Mouse (Mus musculus) fat pad, adult 2 months (tissue): ENCODE measurements around the gene Lct.
"Not testable (repeated sequence)": the region's sequence is repeated elsewhere in the genome, so short reads cannot be mapped to it uniquely, and the experiment has no call there.

ENCODE experiments used
- DNase-seq: peaks from one replicate; pipeline ENCODE4 v3.0.0-alpha.2; 2011; ENCODE audit warnings: low read depth, low spot score; ENCODE audit errors: extremely low read depth

The Lct gene

DNA sequence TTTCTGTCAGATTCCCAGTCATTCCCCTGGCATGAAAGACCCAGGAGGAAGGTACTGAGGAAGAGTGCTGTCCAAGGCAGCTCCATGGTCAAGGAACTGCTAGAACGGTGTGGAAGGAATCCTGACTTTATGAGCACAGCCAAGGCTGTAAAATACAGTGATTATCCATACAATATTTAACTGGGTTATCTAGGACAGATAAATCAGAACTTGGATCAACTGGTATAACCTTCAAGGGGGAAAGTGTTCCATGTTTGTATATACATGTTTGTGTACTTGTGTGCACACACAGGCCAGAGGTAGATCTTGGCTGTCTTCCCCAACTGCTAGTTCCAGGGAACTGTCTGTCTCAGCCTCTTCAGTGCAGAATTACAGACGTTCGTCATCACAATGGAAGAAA is at the start of gene Lct:
Gene Lct, minus strand, starts transcription at position 101 of the 400 bp plus-strand sequence.
- DNase-seq = no peak

- DNase-seq = no peak
Measured at GRCm38 (mm10) chr1:128376841-128377240, 48.7 kb upstream of the Lct start.

DNA sequence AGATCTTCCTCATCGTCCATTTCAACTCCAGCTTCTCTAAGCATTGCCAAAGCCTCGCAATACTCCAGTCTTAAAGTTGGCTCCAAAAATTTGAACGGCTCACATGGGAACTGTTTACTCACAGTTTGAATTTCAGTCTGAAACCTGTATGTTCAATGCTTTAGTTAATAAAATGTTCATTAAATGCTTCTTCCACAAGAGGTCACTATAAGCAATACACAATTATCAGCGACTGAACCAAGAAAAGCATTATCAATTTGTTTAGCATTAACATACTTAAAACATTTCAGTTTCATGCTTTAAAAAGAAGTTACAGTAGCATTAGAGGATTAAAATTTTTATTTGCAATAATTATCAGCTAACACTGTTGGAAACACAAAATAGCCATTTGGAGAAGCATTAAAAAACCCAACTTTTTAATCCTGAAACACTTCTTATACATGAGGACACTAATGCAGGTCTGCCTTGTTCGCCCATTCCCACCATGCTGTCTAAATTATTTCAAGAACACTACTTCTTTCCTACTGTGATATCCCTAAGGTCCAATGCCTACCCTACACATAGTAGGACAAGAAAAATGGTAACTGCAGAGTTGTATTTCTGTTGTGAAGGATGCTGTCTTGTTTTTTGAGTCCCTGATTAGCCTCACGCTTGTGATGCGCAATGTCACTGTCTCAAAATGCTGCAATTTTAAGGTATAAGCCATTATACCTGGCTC is 44.2 kb upstream of the Lct start:
- DNase-seq = no peak

GRCm38 (mm10) chr1:128368732-128369441 is 40.8 kb upstream of the Lct start:
- DNase-seq = no peak

GRCm38 (mm10) chr1:128360601-128361000 is 32.5 kb upstream of the Lct start:
- DNase-seq = no peak

DNA sequence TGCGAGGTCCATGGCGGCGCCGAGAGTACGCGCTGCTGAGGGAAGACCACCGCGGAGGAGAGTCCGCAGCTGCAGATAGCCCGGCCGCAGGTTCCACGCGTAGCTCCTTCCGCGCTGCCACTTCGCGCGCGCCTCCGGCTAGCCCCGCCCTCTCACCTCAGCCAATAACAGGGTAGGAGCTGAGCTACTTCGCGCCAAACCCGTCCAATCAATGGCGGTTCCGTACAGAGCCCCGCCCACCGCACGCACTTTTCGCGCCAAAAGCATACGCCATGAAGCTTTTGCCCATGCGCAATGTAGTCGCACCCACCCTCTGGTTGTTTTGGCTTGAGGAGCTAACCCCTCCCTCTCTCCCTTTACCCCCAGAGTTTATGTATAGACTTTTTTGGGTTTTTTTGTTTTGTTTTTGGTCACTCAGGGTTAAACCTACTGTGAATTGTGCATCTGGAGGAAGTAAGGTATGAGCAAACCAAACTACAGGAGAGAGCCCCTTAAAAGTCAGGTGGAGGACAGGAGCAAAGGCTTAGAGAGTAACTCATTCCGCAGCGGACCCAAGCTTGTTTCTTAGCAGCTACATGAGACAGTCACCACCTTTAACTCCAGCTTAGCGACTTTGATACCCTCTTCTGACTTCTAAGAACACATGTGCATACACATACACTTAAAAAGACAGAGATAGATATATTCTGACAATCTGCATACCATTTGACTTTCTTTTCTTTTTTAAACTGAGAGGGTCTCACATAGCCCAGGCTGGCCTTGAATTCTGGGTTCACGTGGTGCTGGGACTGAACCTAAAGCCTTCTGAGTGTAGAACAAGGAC is 31.6 kb upstream of the Lct start, which contains the start of gene Mcm6:
Gene Mcm6, minus strand, starts transcription at position 111 of the 823 bp plus-strand sequence.
- DNase-seq = peak; percentile 39

GRCm38 (mm10) chr1:128358916-128359553 is 30.9 kb upstream of the Lct start:
- no peak for DNase-seq

DNA sequence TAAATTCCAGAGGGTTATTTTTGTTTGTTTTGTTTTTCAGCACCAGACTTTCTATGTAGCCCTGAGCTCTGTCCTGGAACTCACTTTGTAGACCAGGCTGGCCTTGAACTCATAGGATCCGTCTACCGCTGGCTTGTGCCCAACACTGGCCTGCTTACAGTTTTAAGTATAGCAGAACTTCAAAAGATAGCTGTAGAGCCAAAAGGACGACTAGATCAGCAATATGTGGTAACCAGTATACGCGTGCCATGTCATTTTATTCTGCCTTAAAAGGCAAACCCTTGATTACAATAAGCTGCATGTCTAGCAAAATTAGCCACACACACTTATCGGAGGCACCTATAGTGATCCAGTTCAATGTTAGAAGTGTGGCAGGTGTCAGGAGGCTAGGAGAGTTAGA is 30.2 kb upstream of the Lct start:
- DNase-seq = no peak

GRCm38 (mm10) chr1:128357452-128357851 is 29.3 kb upstream of the Lct start:
- no peak for DNase-seq

GRCm38 (mm10) chr1:128353092-128353491 is 25.0 kb upstream of the Lct start:
- DNase-seq = no peak

DNA sequence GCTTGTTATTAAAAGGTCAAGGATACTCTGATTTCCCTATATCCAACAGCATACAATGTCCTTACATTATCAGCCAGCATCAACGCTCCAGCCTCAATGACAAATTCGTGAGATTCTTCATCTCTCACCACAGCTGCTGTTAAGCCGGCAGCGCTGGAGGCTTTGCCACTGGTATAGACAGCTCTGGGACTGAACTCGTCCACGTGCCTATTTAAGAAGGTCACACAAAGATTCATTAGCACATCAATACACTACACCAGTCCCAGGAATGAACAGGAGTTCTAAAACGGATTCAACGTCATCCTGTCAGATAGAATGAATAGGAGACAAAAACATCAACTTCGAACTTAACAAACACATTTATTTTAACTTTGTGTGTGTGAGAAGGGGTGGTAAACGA is 16.1 kb upstream of the Lct start:
- DNase-seq = no peak

DNA sequence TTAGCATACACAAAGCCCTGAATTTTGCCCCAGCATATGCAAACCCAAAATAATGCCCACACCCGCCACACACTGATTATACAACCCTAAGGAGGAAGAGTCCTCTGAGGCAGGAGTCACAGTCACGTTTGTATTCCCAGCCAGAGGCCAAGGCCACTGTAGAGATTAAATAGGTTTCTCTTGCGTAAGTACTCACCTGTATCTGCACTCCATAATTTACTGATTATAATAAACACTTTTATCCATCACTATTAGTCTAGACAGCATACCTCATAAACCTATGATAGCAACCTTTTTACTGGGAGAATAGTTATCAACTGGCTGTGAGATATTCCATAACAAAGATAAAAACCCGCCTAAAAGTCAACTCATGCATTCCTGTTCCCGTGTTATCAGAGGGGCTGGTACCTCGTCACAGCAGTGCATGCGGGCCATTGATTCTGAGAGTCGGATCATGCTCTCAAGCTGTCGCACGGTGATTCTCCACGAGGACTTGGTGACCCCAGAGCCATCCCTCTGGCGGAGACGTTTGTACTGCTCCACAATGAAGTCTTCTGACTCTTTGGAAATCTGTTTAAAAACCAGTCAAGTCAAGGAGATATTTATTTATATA is 9.7 kb upstream of the Lct start:
- no peak for DNase-seq

DNA sequence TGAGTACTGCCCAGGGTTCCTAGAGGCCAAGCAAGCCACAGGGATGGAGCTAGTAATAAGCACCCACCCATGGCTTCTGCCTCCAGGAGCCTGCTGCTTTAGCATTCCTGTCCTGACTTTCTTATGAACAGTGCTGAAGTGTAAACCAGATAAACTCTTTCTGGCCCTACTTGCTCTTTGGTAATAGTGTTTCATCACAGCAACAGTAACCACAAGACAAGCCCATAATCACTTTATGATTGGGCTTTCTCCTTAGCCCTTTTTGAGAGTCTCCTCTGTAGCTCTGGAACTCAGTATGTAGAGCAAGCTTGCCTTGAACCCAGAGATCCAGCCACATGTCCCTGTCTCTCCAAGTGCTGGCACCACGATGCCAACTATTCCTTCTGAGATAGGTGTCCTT is 2.2 kb upstream of the Lct start:
- DNase-seq = no peak

DNA sequence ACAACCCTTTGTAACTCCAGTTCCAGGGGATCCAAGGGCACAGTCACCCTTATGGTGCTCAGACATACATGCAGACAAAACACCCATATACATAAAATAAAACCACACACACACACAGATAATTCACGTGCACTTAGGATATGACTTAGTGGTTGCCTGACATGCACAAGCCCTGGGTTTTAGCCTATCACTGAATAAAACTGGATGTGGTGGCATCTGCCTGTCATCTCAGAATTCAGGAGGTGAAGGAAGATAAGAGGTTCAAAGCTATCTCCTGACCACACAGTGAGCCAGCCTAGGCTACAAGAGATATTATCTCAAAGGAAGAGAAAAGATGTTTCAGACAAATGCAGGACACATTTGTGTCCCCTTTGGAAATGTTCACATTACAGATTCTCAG is 953 bp downstream of the Lct start:
- no peak for DNase-seq

DNA sequence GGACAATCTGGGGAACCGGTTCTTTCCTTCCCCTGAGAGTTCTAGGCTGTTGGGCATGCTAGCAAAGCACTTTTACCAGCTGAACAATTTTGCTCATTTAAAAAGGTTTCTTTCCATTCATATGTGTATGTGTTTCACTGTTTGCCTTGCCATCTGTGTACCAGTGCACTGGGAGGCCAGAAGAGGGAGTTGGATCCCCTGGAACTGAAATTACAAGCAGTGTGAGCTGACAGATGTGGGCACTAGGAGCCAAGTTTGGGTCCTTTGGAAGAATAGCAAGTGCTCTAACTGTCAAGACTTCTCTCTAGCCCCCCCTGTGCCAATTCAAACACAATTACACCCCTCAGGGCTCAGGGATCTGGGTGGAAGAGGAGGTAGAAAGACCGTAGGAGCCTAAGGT is 3.3 kb downstream of the Lct start:
- DNase-seq = no peak

DNA sequence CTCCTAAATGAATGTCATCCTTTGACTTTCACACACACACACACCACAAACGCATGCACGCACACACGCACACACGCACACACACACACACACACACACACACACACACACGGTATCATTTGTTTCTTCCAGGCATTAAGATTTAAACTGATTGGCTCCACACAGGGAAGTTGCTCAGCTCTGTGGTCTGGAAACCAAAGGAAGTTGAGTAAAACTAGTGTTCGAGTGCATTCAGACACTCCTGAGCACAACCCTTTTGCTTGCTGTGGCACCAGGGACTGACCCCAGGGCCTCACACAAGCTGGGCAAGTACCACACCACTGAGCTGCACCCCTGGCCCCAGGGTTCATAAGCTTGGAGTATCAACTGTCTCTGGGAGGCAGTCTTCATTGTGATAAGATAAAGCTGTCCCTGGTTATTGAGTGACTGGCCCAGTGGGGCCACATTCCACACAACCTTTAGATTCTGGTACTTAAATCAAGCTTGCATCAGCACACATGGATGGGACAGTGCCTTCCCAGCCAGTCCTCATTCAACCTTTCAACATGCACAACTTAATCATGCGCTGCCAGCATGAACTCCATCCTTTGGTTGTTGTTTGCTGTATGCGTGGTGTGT is 5.0 kb downstream of the Lct start:
- DNase-seq = no peak

DNA sequence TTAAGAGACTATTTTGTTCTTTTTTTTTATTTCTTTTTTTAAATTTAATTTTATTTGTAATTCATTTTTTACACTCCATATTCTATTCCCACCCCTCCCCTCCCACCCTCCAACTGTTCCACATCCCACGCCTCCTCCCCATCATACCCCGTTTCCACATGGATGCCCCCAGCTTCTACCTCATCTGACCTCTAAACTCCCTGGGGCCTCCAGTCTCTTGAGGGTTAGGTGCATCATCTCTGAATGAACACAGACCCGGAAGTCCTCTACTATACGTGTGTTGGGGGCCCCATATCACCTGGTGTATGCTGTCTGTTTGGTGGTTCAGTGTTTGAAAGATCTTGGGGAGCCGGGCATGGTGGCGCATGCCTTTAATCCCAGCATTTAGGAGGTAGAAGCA is 8.9 kb downstream of the Lct start:
- not testable (repeated sequence) for DNase-seq

- DNase-seq = no peak
Measured at GRCm38 (mm10) chr1:128314665-128315064, 13.5 kb downstream of the Lct start.

- no peak for DNase-seq
Measured at GRCm38 (mm10) chr1:128309043-128309442, 19.1 kb downstream of the Lct start.

- DNase-seq = no peak
Measured at GRCm38 (mm10) chr1:128303900-128304299, 24.2 kb downstream of the Lct start.
